Mouse (Mus musculus) midbrain, embryonic 11.5 days (tissue): Measurements from ENCODE around the gene Rrp9. TPM values are rescaled to one million over a fixed set of nuclear protein-coding genes. Genes with fewer than 3 reads are reported as not detected.

Experiments
- ATAC-seq: fragments of 200-750 bp; cut with Nextera tagmentation; 2 replicates; pipeline ENCODE4 v1.8.0; 2017; ENCODE audit warnings: moderate TSS enrichment, moderate library complexity; ENCODE audit not compliant: low FRiP score
- DNase-seq: peaks from one replicate; pipeline ENCODE4 v3.0.0; 2015; ENCODE audit warnings: low spot score; ENCODE audit errors: missing footprints
- H3K27ac ChIP-seq: fragments of 300-500 bp; sonication (generic); 2 replicates; pipeline ENCODE4 v1.5.1; 2014; ENCODE audit warnings: low read depth, low read length
- H3K27me3 ChIP-seq: fragments of 300-500 bp; sonication (generic); 2 replicates; pipeline ENCODE4 v1.6.1; 2014; ENCODE audit warnings: mild to moderate bottlenecking, low read length, moderate library complexity, mixed read lengths; ENCODE audit not compliant: control insufficient read depth, insufficient read depth
- H3K36me3 ChIP-seq: fragments of 300-500 bp; sonication (generic); 2 replicates; pipeline ENCODE4 v1.6.1; 2014; ENCODE audit warnings: mild to moderate bottlenecking, low read length, moderate library complexity, mixed read lengths; ENCODE audit not compliant: control insufficient read depth, insufficient read depth
- H3K4me1 ChIP-seq: fragments of 300-500 bp; sonication (generic); 2 replicates; pipeline ENCODE4 v1.6.1; 2014; ENCODE audit warnings: low read length; ENCODE audit not compliant: control insufficient read depth, insufficient read depth
- H3K4me2 ChIP-seq: fragments of 300-500 bp; sonication (generic); 2 replicates; pipeline ENCODE4 v1.6.1; 2014; ENCODE audit warnings: mild to moderate bottlenecking, moderate library complexity
- H3K4me3 ChIP-seq: fragments of 300-500 bp; sonication (generic); 2 replicates; pipeline ENCODE4 v1.5.1; 2014; ENCODE audit warnings: low read depth, low read length
- H3K9ac ChIP-seq: fragments of 300-500 bp; sonication (generic); 2 replicates; pipeline ENCODE4 v1.6.1; 2014; ENCODE audit warnings: low read length
- H3K9me3 ChIP-seq: fragments of 300-500 bp; sonication (generic); 2 replicates; pipeline ENCODE4 v1.6.1; 2016; ENCODE audit warnings: low read length; ENCODE audit not compliant: control insufficient read depth
- WGBS: fragments of 180-500 bp; shearing (Covaris S2); extraction: QIAGEN DNeasy Blood & Tissue Kit; methylation state at CpG from one replicate; pipeline ENCODE4 v1.1.7; 2014; 5-methylcytosine and 5-hydroxymethylcytosine counted together
- polyA plus RNA-seq: library from polyadenylated mRNA; unstranded; fragments of >200 nt; fragmentation: Nextera tagmentation; extraction: Ambion mirVana; gene quantifications from 2 replicates; pipeline ENCODE4 v1.2.1, GENCODE M21; 2014

Gene Rrp9
- polyA plus RNA-seq, 1 experiment from 2014 or later = 44.4 TPM

DNA sequence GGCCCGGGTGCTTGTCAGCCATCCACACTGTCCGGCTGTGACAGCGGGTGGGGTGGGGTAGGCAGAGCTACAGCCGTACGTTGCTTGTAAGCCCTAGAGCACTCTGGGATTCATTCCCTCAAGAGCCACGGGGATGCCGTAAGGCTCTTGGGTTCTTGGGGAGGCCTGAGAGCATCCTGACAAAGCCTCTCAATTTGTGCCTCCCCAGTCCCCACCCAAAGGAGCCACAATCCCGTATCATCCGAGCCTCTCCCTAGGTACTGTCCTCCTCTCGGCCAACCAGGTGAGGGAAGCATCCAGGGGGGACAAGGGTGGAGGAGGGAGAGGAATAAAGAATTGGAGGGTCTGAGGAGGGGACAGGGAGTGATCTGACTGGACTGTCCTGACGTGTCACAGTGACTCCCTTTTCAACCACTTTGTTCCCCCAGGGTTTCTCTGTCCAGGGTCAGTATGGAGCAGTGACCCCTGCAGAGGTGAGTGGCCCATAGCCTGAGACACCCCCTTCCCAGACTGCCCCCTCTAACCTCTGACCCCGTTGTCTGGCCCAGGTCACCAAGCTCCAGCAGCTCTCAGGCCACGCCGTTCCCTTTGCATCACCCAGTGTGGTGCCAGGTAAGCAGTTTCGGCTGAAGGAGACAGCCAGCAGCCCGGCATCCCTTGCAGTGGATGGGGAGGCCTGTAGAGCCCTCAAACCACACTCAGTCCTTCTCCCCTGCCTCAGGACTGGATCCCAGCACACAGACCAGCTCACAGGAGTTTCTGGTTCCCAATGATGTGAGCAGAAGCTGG lies 13.9 kb upstream of the Rrp9 start:
- Histone ChIP-seq H3K4me3 (no peak overlapping the region), H3K36me3 (peaks cover 23% of the 10 kb centered on the region), H3K27ac (no peak overlapping the region), H3K9me3 (no peaks in the 10 kb centered on the region), H3K27me3 (peaks cover 7% of the 10 kb centered on the region), H3K4me2 (no peak overlapping the region), H3K4me1 (peaks cover 40% of the 10 kb centered on the region), H3K9ac (no peak overlapping the region)
- DNase-seq = peak; percentile 62
- WGBS = 82% methylated on average over 16 of the region's 16 CpGs
- ATAC-seq = no peak

DNA sequence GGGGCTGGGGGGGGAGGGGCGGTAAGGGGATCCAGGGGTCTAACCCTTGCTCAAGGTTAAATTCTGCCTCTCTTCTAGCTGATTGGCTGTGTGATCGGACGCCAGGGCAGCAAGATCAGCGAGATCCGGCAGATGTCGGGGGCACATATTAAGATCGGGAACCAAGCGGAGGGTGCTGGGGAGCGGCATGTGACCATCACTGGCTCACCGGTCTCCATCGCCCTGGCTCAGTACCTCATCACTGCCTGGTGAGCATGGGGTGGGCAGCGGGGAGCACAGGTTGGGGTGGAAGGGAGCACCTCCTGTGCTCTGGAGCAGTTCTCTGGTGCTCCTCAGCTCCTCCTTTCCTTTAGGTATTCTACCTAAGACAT lies 13.3 kb upstream of the Rrp9 start:
- Histone ChIP-seq H3K9ac (no peak overlapping the region), H3K27me3 (peaks cover 7% of the 10 kb centered on the region), H3K36me3 (peaks cover 23% of the 10 kb centered on the region), H3K4me1 (peaks cover 34% of the 10 kb centered on the region), H3K4me3 (no peak overlapping the region), H3K4me2 (no peak overlapping the region), H3K27ac (no peak overlapping the region), H3K9me3 (no peaks in the 10 kb centered on the region)
- peak; percentile 83 for DNase-seq
- no peak for ATAC-seq
- WGBS = 89% methylated on average over 12 of the region's 12 CpGs

DNA sequence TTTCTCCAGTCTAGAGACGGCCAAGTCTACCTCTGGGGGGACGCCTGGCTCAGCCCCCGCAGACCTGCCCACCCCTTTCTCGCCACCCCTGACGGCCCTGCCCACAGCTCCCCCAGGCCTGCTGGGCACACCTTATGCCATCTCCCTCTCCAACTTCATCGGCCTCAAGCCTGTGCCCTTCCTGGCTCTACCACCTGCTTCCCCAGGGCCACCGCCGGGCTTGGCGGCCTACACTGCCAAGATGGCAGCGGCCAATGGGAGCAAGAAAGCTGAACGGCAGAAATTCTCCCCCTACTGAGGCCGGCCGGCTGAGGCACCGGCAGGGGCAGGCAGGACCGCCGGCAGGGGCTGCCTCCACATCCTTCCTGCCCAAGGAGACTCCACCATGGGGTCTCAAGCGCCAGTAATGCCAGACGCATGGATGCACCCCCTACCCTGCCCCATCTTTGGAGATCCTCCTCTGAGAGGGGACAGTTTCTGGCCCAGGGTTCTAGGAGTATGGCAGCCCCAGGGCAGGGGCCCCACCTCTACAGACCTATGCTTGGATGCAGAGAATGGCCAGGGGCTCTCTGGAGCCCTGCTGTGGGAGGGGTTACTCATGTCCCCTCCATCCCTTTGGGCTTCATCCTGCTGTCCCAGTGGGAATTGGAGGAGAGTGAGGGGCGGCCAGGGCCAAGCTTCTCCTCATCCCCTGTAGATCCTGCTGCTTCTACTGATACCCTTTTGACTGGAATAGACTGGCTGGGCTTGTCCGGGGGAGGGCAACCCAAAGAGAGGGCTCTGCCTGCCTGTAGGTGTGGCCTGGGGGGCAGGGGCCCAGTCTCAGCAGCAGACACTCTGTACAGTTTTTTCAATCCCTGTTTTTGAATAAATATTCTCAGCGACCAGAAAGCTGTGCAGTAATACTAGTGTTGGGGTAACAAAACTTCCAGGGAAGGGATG lies 12.4 kb upstream of the Rrp9 start:
- Histone ChIP-seq H3K4me3 (no peak overlapping the region), H3K36me3 (peaks cover 23% of the 10 kb centered on the region), H3K27me3 (peaks cover 7% of the 10 kb centered on the region), H3K9me3 (no peaks in the 10 kb centered on the region), H3K9ac (no peak overlapping the region), H3K4me2 (no peak overlapping the region), H3K27ac (no peak overlapping the region), H3K4me1 (peaks cover 25% of the 10 kb centered on the region)
- DNase-seq (peak; percentile 86), ATAC-seq (no peak)
- 86% methylated on average over 21 of the region's 21 CpGs for WGBS

DNA sequence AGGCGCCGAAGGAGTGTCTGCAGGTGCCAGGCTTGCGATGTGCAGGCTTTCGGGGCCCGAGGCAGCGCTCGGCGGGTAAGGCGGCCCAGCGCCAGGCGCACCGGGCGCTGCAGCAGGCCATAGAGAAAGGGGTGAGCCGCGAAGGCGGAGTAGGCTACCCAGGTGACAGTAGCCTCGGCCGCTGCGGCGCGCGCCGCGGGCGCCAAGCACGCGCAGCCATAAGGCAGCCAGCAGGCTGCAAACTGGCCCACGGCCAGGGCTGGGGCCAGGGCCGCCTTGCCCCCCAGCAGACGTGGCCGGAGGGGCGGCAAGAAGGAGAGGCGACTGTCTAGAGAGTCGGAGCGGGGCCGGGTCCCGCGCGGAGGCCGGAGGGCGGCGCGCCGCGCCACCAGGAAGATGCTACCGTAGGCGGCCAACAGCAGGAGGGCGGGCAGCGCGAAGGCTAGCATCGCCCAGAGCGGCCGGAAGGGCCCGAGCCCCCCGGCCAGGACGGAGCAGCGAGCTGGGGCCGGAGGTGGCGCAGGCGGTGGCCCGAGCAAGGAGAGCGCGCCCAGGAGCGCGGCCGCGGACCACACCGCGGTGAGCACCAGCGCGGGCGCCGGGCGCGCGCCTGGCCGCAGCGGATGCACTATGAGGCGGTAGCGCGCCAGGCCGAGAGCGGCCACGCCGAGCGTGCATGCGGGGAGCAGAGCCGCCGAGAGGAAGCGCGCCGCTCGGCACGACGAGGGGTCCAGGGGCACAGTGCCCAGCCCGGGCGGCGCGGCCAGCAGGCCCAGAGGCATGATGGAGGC lies 10.8 kb upstream of the Rrp9 start:
- 1% methylated on average over 98 of the region's 99 CpGs for WGBS
- H3K9ac ChIP-seq = peak overlapping the region; percentile 70
- H3K9me3 ChIP-seq = no peaks in the 10 kb centered on the region
- H3K4me3 ChIP-seq = peak overlapping the region; percentile 38
- H3K36me3 ChIP-seq = peaks cover 21% of the 10 kb centered on the region
- peaks cover 13% of the 10 kb centered on the region for H3K4me1 ChIP-seq
- ATAC-seq (peak; percentile 86), DNase-seq (peak; percentile 96)
- H3K27me3 ChIP-seq = peaks cover 7% of the 10 kb centered on the region
- peak overlapping the region; percentile 59 for H3K27ac ChIP-seq
- H3K4me2 ChIP-seq = peak overlapping the region; percentile 79

DNA sequence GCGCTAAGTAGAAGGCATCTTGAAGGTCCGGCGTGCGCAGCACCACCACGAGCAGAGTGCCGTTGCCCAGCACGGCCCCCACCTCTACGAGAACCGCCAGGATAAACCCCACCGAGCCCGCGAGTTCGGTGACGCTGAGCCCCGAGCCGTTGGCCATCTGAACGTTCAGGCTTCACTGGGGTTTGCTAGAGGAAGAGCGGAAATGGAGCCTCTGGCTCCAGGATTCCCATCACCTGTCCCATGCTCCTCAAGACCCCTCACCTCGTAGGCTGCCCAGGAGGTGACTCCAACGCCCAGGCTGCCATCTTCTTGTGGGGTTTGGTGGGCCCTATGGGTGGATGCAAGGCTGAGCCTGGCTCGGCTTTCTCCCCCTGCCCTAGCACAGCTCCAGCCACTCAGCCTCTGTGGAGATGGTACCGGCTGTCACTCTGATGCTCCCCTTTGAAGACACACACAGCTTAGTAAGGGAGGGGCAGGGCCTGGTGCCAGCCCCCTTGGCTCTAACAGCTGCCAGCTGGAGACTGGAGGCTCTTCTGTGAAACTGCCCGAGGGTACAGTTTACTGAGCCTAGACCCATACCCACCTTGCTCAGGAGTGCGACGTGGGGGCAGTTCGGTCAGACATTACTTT lies 10.1 kb upstream of the Rrp9 start, which contains the start of gene Gpr62:
Gene Gpr62 (minus strand): TSS at position 368 of the 630 bp plus-strand sequence.
- H3K9me3 ChIP-seq = no peaks in the 10 kb centered on the region
- peak within 1 kb of the TSS; percentile 70 for H3K9ac ChIP-seq
- ATAC-seq = 0 out of 2 replicates have a peak, but pooled peaks have one; percentile 1
- peaks cover 7% of the 10 kb centered on the region for H3K27me3 ChIP-seq
- peak within 1 kb of the TSS; percentile 38 for H3K4me3 ChIP-seq
- peak within 1 kb of the TSS; percentile 59 for H3K27ac ChIP-seq
- H3K4me2 ChIP-seq = peak within 1 kb of the TSS; percentile 79
- H3K4me1 ChIP-seq = peaks cover 11% of the 10 kb centered on the region
- 36% methylated on average over 26 of the region's 26 CpGs for WGBS
- peaks cover 21% of the 10 kb centered on the region for H3K36me3 ChIP-seq
- no peak for DNase-seq

DNA sequence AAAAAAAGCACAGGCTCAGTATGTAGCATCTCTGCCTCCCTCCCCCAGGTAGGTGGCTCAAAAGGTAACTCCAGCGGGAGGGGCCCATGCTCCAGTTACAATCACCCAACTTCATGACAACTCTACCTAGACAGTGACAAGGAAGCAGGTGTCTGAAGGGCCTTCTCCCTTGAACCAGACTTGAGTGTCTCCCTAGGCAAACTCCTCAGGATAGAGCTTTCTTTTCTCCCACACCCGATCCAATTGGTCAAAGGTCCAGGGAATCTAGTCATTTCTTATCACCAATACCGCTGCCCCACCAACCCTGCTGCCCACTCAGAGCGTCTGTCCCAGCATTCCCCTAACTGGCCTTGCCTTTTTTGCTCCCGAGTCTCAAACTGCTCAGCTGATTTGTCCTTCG lies 9.0 kb upstream of the Rrp9 start:
- ATAC-seq (no peak), DNase-seq (no peak)
- WGBS = 87% methylated on average over 6 of the region's 6 CpGs
- peaks cover 7% of the 10 kb centered on the region for H3K27me3 ChIP-seq
- no peak overlapping the region for H3K4me3 ChIP-seq
- no peak overlapping the region for H3K4me2 ChIP-seq
- peaks cover 13% of the 10 kb centered on the region for H3K4me1 ChIP-seq
- H3K9me3 ChIP-seq = no peaks in the 10 kb centered on the region
- H3K36me3 ChIP-seq = peaks cover 15% of the 10 kb centered on the region
- H3K9ac ChIP-seq = no peak overlapping the region
- no peak overlapping the region for H3K27ac ChIP-seq

DNA sequence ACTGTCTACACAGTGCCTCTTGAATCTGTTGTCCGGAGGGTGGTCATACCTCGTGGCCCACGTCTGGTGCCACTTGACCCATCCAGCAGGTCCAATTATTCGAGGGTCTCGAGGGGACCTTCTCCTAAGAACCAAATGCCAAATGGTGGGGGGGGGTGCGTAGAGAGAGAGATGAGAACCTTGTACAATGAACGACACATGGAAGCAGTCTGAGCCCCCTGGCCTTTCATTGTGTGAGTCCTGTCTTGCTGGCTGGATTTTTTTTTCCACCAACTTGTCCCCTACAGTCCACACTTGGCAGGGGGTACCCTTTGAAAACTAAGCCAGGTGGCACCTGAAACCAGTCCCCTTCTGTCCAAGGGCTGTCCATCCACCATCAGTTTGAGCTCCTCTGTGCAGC lies 8.0 kb upstream of the Rrp9 start:
- peaks cover 7% of the 10 kb centered on the region for H3K36me3 ChIP-seq
- DNase-seq (peak; percentile 53), ATAC-seq (no peak)
- no peak overlapping the region for H3K4me2 ChIP-seq
- no peak overlapping the region for H3K27ac ChIP-seq
- H3K4me3 ChIP-seq = no peak overlapping the region
- 87% methylated on average over 7 of the region's 7 CpGs for WGBS
- no peaks in the 10 kb centered on the region for H3K9me3 ChIP-seq
- peaks cover 7% of the 10 kb centered on the region for H3K27me3 ChIP-seq
- peaks cover 16% of the 10 kb centered on the region for H3K4me1 ChIP-seq
- no peak overlapping the region for H3K9ac ChIP-seq

DNA sequence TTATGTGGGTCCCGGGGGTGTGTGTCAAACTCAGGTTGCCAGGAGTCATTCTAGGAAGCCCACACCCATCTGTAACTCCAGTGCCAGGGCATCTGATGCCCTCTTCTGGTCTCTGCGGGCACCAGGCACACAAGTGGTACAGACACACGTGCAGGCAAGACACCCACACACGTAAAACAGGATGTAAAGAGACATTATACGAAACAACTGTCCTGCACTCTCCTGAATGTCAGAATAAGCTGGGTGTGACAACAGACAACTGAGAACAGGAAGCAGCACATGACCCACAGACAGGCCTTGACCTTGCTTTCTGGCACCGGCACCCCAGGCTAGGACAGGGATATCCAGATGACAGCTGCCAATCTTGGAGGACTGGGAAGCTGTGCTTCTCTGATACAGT lies 6.4 kb upstream of the Rrp9 start:
- peaks cover 18% of the 10 kb centered on the region for H3K4me1 ChIP-seq

More for the DNA sequence above, 6.4 kb upstream of the Rrp9 start:
- H3K4me3 ChIP-seq = no peak overlapping the region
- ATAC-seq (no peak), DNase-seq (no peak)
- no peak overlapping the region for H3K4me2 ChIP-seq
- H3K27ac ChIP-seq = no peak overlapping the region
- H3K9ac ChIP-seq = no peak overlapping the region
- WGBS = 78% methylated on average over 6 of the region's 6 CpGs
- H3K27me3 ChIP-seq = peaks cover 3% of the 10 kb centered on the region
- no peaks in the 10 kb centered on the region for H3K9me3 ChIP-seq
- H3K36me3 ChIP-seq = no peaks in the 10 kb centered on the region; the same call in 1 of the 2 replicates
